Mouse (Mus musculus): ENCODE measurements around the gene Tmem109. TPM values are rescaled to one million over a fixed set of nuclear protein-coding genes. Genes with fewer than 3 reads are reported as not detected.
A peak's percentile ranks its signal among the peaks of the same experiment; 100 is the strongest.

The Tmem109 gene
- polyA plus RNA-seq, 1 experiment from 2014 or later: 20.0 TPM

DNA sequence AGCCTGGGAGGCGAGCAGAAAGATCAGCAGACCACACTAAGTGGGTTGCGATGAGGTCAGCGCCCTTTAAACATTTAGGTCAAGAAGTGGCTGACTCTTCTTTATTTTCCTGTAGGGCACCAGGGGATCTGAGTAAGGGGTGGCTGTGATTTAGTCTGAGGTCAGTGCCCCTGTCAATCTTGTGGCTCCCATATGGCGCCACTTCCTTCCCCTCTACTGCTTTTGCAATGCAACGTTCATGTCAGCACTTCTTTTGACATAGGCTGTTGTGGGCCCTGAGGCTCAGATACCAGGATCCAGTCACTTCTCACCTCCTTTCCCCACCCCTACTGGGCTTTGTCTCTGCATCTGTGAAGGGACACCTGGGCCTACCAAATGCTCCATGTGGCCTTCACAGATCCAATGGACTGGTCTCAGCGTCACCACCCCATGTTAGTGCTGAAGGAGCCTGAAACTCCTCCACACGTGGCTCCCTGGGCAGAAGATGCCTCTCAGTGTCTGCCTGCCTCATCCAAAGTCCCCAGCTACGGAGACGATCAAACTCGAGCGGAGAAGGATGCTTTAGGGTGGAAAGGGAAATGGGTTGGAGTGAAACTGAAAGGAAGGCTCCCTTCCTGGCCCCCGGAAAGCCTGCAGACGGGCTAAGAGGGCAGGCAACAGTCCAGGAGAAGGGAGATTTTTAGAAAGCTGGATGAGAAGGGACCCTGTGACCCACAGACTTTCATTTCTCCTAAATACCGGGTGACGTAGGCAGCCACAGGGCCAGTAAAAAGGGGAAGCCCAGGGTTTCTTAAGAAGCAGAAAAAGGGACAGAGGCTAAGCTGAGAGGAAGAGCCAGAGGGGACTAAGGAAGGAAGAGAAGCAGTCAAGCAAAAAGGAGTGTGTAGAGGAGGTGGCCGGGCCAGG, 39.8 kb downstream of the Tmem109 start:
- peak overlapping the region; percentile 24; the same call in 1 of the 2 replicates for H3K4me3 ChIP-seq (replicated peaks)
- H3K9ac ChIP-seq: no peak overlapping the region
- WGBS (ENCODE audit: insufficient replicate concordance): 19% methylated on average over 16 of the region's 16 CpGs
- H3K36me3 ChIP-seq (replicated peaks): no peaks in the 10 kb centered on the region
- no peaks in the 10 kb centered on the region for H3K9me3 ChIP-seq (replicated peaks)
- peaks cover 16% of the 10 kb centered on the region for H3K27me3 ChIP-seq
- ATAC-seq (ENCODE audit: insufficient read depth): peak; percentile 34
- peaks cover 4% of the 10 kb centered on the region; the same call in 1 of the 2 replicates for H3K4me1 ChIP-seq (replicated peaks)
- peak overlapping the region; percentile 33 for H3K4me2 ChIP-seq
- H3K27ac ChIP-seq (replicated peaks): peak overlapping the region; percentile 61

DNA sequence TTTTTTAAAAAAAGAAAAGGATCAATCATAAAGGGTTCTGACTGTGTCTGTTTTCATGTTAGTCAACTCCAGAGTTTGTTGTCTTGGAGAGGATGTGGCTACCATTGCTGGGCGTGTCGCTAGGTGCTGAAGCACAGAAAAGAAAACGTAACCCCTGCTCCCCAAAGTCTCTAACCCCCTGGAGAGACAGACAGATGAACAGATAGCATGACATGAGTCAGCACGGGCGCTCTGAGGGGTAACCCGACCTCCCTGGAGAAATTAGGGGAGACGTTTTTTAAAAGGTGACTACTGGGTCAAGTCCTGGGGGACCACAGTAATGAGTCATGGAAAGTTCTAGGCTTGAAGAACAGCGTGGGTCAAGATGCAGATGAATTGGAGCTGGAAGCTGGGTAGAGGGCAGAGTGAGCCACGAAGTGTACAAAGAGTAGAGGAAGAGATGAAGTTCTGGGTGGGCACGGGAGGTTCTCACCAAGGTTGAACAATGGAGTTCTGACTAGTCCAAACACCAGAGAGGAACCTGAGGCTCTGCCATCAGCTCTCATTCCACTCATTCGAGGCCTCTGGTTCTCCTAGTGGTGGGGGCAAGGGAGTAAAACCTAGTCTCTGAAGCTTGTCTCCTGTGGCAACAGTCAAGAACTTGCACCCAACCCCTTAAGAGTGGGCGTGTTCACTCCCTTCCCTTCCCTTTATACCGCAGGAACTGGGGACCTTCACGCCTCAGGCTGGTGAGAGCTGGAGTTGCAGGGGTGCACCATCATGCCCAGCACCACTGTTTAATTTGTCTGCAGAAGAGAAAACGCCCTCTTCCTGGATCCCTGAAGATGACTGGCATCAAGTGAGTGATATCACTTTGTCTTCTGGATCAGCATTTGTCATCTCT, 42.5 kb downstream of the Tmem109 start, which contains the start of gene Slc15a3:
Slc15a3 (plus strand) TSS at position 718 of the 883 bp plus-strand sequence.
- Histone ChIP-seq H3K27ac (replicated peaks) (no peak within 1 kb of the TSS), H3K9me3 (replicated peaks) (no peaks in the 10 kb centered on the region), H3K9ac (no peak within 1 kb of the TSS), H3K4me3 (replicated peaks) (no peak within 1 kb of the TSS), H3K27me3 (peaks cover 16% of the 10 kb centered on the region), H3K4me1 (replicated peaks) (peaks cover 4% of the 10 kb centered on the region; the same call in 1 of the 2 replicates), H3K4me2 (no peak within 1 kb of the TSS), H3K36me3 (replicated peaks) (no peaks in the 10 kb centered on the region)
- 49% methylated on average over 15 of the region's 15 CpGs for WGBS (ENCODE audit: insufficient replicate concordance)
- no peak for ATAC-seq (ENCODE audit: insufficient read depth)

DNA sequence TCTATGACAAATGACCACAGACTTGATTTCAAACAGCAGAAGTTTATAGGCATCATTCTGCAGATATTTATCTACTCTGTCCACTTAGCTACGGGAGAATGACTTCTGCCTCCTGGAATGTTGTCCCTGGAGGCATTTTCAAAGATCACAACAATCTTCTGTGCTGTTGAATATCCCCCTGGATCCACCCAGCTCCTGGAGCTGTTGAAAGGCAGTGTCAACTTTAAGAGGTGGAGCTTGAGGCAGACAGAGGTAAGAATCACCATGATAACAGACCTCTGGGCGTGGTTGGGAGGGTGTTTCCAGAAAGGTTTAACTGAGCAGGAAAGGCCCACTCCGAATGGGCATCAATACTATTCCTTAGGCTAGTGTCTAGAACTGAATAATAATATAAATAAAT, 46.1 kb downstream of the Tmem109 start:
- 46% methylated on average over 3 of the region's 3 CpGs for WGBS (ENCODE audit: insufficient replicate concordance)

DNA sequence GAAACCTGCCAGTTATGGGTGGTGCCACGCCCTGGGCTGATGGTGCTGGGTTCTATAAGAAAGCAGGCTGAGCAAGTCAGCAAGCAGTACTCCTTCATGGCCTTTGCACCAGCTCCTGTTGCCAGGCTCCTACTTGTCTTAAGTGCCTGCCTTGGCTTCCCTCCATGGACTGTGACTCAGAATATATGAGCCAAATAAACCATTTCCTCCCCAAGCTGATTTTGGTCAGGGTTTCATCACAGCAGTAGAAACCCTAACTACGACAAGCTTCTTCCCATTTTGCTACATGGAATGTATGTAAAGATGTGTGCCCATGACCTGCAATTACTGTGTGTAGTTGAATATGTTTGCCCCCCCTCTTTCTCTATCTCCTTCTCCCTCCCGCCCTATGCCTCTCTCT, 48.2 kb downstream of the Tmem109 start:
- Histone ChIP-seq H3K9ac (no peak overlapping the region), H3K4me1 (replicated peaks) (no peaks in the 10 kb centered on the region), H3K27me3 (no peaks in the 10 kb centered on the region), H3K4me2 (no peak overlapping the region), H3K27ac (replicated peaks) (no peak overlapping the region), H3K9me3 (replicated peaks) (no peaks in the 10 kb centered on the region), H3K36me3 (replicated peaks) (no peaks in the 10 kb centered on the region), H3K4me3 (replicated peaks) (no peak overlapping the region)
- WGBS (ENCODE audit: insufficient replicate concordance): 50% methylated on average over 3 of the region's 3 CpGs
- ATAC-seq (ENCODE audit: insufficient read depth): no peak

More for the DNA sequence above, 46.1 kb downstream of the Tmem109 start:
- Histone ChIP-seq H3K4me1 (replicated peaks) (no peaks in the 10 kb centered on the region), H3K4me3 (replicated peaks) (no peak overlapping the region), H3K9ac (no peak overlapping the region), H3K9me3 (replicated peaks) (no peaks in the 10 kb centered on the region), H3K27me3 (no peaks in the 10 kb centered on the region), H3K27ac (replicated peaks) (no peak overlapping the region), H3K4me2 (no peak overlapping the region), H3K36me3 (replicated peaks) (no peaks in the 10 kb centered on the region)
- ATAC-seq (ENCODE audit: insufficient read depth): no peak

GRCm38 (mm10) chr19:10832030-10832429, 49.8 kb downstream of the Tmem109 start:
- H3K9ac ChIP-seq: no peak overlapping the region
- 40% methylated on average over 3 of the region's 3 CpGs for WGBS (ENCODE audit: insufficient replicate concordance)
- no peaks in the 10 kb centered on the region for H3K9me3 ChIP-seq (replicated peaks)

GRCm38 (mm10) chr19:10831424-10831823, 50.4 kb downstream of the Tmem109 start:
- H3K4me3 ChIP-seq (replicated peaks): no peak overlapping the region
- WGBS (ENCODE audit: insufficient replicate concordance): 4% methylated on average over 5 of the region's 5 CpGs
- no peak overlapping the region for H3K9ac ChIP-seq
- no peak for ATAC-seq (ENCODE audit: insufficient read depth)
- no peak overlapping the region for H3K4me2 ChIP-seq
- no peaks in the 10 kb centered on the region for H3K36me3 ChIP-seq (replicated peaks)
- no peaks in the 10 kb centered on the region for H3K27me3 ChIP-seq
- no peak overlapping the region for H3K27ac ChIP-seq (replicated peaks)
- no peaks in the 10 kb centered on the region for H3K4me1 ChIP-seq (replicated peaks)
- H3K9me3 ChIP-seq (replicated peaks): no peaks in the 10 kb centered on the region

More at GRCm38 (mm10) chr19:10832030-10832429, 49.8 kb downstream of the Tmem109 start:
- Histone ChIP-seq H3K4me1 (replicated peaks) (no peaks in the 10 kb centered on the region), H3K36me3 (replicated peaks) (no peaks in the 10 kb centered on the region), H3K27me3 (no peaks in the 10 kb centered on the region), H3K4me2 (no peak overlapping the region), H3K4me3 (replicated peaks) (no peak overlapping the region), H3K27ac (replicated peaks) (no peak overlapping the region)
- ATAC-seq (ENCODE audit: insufficient read depth): no peak

DNA sequence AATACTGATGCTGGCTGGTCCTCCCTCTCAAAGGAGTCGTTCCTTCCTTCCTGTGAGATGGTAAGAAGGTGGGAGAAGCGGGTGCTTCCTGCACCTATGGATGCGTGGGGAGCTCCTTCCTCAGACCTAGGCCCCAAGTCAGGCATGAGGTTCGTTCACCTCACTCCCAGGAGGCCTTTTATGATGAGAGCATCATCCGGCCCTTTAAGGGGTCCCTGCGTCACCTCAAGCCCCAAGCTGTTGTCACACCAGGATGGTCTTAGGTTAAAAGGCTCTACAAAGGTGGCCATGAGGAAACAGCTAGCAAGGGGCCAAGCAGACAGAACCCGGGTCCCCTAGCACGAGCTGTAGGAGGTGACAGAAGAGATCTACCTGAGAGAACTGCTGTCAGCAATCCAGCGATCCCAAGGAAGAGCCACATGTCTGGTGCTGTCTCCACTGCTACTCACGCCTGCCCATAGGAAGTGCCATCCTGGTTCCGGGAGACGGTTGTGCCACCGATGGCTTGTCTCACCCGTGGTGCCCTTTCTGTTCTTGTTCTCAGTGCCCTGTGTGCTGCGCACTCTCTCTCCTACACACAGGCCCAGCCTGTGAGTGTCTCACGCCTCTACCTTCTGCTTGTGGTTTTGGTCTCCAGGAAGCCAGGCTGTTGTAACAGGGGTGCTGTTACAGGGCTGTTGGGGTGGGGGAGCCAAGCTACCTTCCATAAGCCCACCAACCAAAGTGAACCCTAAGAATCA, 52.2 kb downstream of the Tmem109 start, which contains the start of gene Cd6:
Cd6 (minus strand) TSS at position 623 of the 740 bp plus-strand sequence.
- Histone ChIP-seq H3K4me2 (no peak within 1 kb of the TSS), H3K27ac (replicated peaks) (no peak within 1 kb of the TSS), H3K4me3 (replicated peaks) (no peak within 1 kb of the TSS), H3K9ac (no peak within 1 kb of the TSS), H3K9me3 (replicated peaks) (no peaks in the 10 kb centered on the region), H3K4me1 (replicated peaks) (no peaks in the 10 kb centered on the region), H3K36me3 (replicated peaks) (no peaks in the 10 kb centered on the region), H3K27me3 (no peaks in the 10 kb centered on the region)
- ATAC-seq (ENCODE audit: insufficient read depth): no peak
- 60% methylated on average over 16 of the region's 16 CpGs for WGBS (ENCODE audit: insufficient replicate concordance)

GRCm38 (mm10) chr19:10828321-10828720, 53.5 kb downstream of the Tmem109 start:
- Histone ChIP-seq H3K9ac (no peak overlapping the region), H3K4me1 (replicated peaks) (no peaks in the 10 kb centered on the region), H3K27ac (replicated peaks) (no peak overlapping the region), H3K27me3 (no peaks in the 10 kb centered on the region), H3K4me3 (replicated peaks) (no peak overlapping the region), H3K36me3 (replicated peaks) (no peaks in the 10 kb centered on the region), H3K9me3 (replicated peaks) (no peaks in the 10 kb centered on the region), H3K4me2 (no peak overlapping the region)
- ATAC-seq (ENCODE audit: insufficient read depth): no peak
- WGBS (ENCODE audit: insufficient replicate concordance): 58% methylated on average over 5 of the region's 5 CpGs

- Histone ChIP-seq H3K4me2 (no peak overlapping the region), H3K27ac (replicated peaks) (no peak overlapping the region), H3K4me1 (replicated peaks) (no peaks in the 10 kb centered on the region), H3K4me3 (replicated peaks) (no peak overlapping the region), H3K27me3 (no peaks in the 10 kb centered on the region), H3K9ac (no peak overlapping the region), H3K36me3 (replicated peaks) (no peaks in the 10 kb centered on the region), H3K9me3 (replicated peaks) (no peaks in the 10 kb centered on the region)
- ATAC-seq (ENCODE audit: insufficient read depth): no peak
- 66% methylated on average over 7 of the region's 7 CpGs for WGBS (ENCODE audit: insufficient replicate concordance)
These were observed 57.7 kb downstream of the Tmem109 start for GRCm38 (mm10) chr19:10824061-10824460.

- WGBS (ENCODE audit: insufficient replicate concordance): 50% methylated on average over 4 of the region's 4 CpGs
These were observed 59.3 kb downstream of the Tmem109 start for GRCm38 (mm10) chr19:10822534-10822933.

More at GRCm38 (mm10) chr19:10822534-10822933, 59.3 kb downstream of the Tmem109 start:
- no peak overlapping the region for H3K27ac ChIP-seq (replicated peaks)
- no peaks in the 10 kb centered on the region for H3K9me3 ChIP-seq (replicated peaks)
- H3K4me3 ChIP-seq (replicated peaks): no peak overlapping the region
- no peak overlapping the region for H3K4me2 ChIP-seq
- H3K9ac ChIP-seq: no peak overlapping the region
- no peaks in the 10 kb centered on the region for H3K4me1 ChIP-seq (replicated peaks)
- no peaks in the 10 kb centered on the region for H3K36me3 ChIP-seq (replicated peaks)
- H3K27me3 ChIP-seq: no peaks in the 10 kb centered on the region
- ATAC-seq (ENCODE audit: insufficient read depth): no peak
